Mouse (Mus musculus) cerebellum, adult 9-11 months (tissue): ENCODE data around the gene Nudt4.

Experiments used
- DNase-seq: peaks from one replicate; pipeline ENCODE4 v3.0.0; 2022

Nudt4 gene

DNA sequence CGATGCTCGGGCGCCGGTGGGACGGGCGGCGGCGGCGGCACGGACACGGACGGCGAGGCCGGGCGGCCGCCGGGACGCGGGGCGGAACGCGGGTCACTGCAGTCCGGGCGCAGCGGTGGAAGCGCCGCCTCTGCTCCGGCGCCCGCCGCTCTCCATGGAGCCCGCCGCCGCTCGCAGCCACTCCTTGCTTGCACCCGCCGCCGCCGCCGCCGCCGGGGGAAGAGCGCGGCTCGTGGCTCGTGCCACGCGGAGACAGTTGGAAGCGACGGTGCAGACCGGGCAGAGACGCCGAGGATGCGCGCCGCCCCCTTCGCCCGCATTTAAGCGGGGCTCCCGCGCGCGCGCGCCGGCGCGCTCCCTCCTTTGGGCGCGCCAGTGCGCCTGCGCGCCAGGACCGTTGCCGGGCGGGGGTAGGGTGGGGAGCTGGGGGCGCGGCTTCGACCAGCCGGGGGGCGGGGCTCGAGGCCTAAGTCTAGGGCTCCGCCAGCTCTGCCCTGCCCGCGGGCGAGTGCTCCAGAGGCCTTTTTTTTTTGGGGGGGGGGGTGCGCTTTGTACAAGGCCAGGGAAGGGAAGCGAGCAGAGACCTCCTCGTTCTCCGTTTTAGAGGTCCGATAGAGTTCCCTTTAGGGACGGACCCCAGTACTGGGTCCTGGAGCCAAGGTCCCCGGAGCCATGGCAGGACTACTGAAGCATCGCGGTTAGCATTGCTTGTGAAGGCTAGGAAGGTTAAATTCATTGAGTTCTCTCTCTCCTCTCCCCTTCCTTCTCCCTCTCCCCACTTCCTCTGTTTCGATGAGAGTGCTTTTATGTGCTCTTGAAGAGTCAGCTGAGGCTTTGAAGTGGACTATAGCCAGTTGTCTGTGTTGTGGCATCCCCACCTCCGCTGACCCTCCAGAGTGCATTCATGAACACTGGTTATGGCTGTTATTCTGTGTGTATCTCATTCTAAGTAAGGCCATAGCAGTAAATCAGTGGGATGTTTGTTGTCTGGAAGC lies at the start of gene Nudt4:
TSS of gene Nudt4 (minus strand) at position 296 of the 995 bp plus-strand sequence.
- DNase-seq, result peak; percentile 86

DNA sequence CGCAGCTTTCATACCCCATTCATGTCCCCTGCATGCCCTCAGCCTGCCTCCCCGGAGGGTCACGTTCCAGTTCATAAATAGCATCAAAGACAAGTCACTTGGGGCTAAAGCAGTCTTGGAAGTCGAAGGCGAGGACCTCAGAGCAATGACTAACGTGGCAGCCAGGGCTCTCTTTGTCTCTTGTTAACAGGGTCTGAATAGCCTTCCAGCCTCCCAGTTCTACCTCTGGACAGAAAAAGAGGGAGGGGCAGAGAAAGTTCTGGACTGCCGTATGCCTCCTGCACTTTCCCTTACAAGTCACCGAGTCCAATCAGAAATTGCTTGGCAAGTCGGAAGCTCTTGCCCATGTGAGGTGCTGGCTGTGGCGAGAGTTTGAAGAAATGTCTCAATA lies 47.4 kb upstream of the Nudt4 start:
- DNase-seq, result no peak

DNA sequence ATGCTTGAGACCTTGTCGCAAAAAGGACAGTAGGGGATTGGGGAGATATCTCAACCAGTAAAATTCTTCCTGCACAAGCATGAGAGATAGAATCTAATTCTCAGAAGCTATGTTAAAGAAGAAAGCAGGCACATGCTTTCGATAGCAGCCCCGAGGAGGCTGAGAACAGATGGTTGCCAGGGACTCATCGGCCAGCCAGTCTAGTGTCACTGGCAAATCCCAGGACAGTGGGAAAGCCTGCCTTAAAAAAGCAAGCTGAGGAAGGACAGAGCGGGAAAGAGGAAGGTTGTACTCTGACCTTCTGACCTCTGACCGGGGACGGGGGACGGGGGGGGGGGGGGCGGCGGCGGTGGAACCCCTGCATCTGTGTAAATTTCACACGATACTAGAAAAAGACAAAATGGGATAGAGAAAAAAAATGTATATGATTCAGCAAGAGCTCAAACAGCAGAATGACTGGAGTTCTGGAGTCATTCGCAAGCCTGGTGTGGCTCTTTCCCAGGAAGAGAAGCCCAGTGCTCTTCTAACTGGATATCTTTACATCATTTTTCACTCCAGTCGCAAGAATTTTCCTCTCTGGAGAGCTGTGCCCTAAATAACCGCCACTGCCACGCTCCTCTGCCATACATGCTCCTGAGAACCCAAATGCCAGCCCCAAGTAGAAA lies 46.9 kb upstream of the Nudt4 start:
- DNase-seq, result no peak

DNA sequence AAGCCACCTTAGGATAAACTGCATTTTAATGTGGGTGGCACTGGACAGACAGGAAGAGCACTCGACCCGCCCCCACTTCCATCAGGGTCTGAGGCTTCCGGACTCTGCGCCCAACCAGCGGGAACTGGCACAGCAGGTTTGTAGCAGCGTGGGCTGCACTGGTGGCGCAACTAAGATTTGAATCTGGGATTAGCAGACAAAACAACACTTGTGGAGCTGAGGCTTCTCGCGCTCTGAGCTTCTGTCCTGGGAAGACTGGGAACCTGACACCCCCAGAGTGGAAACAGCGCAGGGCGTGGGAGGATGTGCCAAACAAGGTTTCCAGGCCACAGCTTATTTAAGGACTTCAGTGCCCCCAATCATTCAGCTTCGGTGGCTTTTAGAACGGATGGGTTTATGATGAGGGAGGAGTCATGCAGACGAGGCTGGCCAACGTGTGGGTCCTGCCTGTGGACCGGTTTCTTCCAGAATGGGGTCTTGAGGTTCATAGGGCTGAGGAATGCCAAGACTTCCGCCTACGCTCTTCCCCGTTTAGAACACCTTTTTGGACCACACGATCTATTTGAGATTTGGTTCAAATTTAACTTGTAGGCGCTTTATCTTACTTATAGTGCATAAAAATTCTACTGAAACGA lies 41.1 kb upstream of the Nudt4 start:
- DNase-seq, result no peak

DNA sequence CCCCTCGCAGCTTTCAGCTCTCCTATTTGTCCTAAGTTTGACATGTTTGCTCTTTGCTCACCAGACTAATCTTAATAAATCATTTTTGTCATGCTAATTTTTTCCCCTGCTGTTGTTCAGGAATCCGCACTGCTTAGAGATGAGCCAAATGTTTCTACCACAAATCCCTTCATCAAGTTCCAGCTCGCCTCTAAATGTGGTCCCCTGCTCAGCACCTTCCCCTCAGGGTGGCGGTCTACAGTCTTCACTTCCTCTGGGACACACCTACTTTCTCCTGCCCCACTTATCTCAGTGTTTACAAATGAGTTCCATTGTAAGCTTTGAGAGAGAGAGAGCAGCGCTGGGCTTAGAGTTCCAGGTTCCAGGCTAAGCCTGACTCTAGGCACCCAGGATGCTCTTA lies 36.6 kb upstream of the Nudt4 start:
- no peak for DNase-seq

DNA sequence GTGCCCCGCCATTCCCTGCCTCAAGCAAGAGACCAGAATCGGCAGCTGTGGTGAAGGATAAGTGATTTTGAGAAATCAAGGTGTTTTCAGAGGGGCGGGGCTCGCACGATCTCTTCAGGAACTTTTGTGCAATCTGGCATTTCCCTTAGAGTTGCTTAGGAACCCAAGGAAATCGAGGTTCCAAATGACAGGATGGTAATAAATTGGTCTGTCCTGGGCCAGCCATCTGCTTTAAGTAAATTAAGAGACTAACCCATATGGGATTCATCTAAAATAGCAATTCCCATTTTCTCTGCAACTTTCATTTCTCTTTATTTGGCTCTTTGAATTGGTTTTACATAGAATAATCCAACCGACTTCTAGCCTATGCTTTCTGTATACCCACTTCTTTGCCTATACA lies 35.8 kb upstream of the Nudt4 start:
- DNase-seq, result no peak

DNA sequence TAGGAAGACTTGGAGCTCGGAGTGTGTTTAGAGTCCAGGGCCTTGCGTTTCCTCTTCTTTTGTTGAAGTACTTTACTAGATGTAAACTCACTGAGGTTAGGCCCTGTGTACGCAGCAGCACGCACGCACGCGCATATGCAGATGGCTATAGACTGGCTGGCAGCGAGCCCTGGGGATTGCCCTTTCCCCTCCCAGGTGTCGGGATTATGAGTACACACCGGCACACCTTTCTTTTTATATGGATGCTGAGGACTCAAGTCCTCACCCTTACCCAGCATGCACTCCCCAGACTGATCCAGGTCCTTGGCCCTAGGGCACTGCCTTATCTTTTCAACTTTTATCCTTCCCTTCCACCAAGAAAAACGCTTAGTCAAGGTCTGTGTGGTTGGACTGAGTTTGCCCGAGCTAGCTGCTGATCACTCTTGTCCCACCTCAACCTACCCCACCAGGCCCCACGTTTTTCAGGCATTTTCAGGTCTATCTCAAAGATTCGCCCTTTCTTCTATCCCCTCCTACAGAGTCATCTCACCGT lies 34.2 kb upstream of the Nudt4 start:
- no peak for DNase-seq

DNA sequence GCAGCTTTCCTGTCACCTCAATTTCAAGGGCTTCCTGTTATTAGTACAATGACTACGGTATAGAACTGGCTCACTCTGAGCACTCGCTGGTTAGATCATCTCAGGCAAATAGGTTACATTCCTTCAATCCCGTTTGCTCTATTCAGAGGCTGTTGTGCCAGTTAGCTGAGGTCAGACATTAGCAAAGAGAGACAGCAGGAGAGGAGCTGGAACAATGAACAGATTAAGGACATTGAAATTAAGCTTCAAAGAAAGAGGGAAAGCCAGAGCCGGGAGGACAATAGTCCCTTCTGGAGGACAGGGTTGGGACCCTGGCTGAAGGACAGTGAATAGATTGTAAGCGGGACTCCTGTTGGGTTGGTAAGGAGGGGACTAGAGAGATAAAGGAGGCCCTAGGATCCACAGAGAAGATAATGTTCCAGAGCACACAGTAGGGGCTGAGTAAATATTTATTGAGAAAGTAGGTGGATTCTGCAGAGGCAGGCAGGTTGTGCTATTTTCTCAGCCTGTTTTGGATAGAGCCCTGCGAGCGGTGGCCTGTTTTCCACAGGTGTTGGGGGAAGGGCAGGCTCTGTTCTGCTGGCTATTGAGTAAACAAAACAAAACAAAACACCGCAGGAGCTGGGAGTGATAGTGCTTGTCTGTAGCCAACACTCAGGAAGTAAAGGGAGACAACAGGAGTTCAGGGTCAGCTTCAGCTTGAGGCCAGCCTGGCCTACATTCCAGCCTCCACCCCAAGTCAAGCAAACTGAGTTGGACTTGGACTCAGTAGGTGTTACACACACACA lies 32.1 kb upstream of the Nudt4 start:
- no peak for DNase-seq

DNA sequence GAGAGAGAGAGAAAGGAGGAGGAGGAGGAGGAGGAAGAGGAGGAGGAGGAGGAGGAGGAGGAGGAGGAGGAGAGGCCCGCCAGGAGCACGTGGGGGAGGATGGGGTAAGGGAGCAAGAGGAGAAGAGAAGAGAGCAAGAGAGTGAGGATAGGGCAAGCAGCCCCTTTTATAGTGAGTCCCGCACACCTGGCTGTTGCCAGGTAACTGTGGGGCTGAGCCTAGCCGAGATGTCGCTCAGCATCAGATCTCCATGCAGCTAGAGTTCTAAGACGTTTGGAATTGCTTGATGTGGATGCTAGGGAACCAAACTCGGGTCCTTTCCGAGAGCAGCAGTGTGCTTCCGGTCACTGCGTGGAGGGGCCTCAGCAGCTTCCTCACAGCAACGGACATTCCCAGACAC lies 30.5 kb upstream of the Nudt4 start:
- DNase-seq, result no peak

DNA sequence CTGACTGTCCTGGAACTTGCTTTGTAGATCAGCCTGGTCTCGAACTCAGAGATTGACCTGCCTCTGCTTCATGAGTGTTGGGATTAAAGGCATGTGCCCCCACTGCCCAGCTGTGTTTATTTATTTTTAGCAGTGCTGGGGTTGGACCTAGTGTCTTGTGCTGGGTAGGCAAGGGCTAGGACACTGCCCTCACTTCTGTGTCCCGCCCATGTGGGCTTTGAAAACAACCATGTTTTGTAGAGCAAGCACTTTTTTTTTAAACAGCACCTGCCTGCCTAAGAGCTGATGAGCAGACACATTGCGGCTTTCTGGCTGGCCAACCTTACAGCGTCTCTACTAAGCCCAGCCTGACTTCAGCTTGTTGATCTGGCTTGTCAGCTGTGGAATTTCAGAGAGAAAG lies 27.3 kb upstream of the Nudt4 start:
- no peak for DNase-seq

DNA sequence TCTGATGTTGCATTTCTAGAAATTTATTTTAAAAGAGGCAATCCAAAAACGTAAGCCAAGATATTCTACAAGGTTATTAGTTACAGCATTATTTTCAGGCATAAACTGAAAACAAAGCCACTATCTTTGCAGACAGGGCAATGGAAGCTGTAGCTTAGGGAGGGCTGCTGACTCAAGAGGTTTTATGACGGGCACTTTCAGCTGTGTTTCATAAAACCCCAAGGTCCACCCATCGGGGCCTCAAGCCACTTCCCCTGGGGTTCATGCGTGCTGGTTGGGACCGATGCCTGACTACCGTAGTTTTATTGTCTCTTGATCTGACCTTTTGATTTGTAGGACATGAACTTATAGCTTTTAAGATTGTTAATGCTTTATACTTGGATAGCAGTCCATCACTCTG lies 26.2 kb upstream of the Nudt4 start:
- no peak for DNase-seq

DNA sequence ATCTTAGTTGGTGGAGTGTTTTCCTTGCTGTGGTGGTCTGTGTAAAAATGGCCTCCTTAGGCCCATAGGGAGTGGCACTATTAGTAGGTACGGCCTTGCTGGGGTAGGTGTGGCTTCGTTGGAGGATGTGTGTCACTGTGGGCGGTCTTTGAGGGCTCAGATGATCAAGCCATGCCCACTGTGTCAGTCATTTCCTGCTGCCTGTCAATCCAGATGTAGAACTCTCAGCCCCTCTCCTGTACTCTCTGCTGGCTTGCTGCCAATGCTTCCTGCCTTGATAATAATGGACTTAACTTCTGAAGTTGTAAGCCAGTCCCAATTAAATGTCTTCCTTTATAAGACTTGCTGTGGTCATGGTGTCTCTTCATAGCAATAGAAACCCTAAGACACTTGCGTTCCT lies 25.2 kb upstream of the Nudt4 start:
- no peak for DNase-seq

DNA sequence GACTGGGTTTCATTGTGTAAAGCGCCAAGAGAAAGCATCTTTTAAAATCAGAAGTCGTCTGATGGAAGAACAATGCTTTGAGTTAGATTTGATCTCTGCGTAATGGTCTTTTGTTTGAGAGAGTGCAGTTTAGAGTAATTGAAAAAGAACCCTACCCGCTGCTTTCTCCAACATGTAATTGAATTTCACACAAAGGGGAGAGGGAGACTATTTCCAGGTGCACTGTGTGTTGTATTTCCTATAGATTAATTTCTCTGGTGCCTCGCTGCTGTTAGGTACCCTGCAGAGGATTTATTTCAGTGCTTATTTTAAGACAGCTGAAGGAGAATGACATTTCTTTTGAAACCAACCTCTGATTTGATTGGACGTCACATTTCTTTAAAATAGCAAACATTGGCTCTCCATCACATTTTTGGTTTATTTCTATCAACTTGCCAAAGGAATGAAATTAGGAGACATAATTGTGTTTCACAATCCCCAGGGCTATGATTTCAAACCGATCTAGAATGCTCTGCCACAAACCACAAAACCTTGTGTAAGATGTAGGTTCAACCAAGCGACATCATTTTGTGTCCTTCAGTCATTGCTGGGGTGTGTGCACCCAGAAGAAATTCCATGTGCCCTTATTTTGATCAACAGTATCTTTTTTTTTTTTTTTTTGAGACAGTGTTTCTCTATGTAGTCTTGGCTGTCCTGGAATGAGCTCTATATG lies 23.7 kb upstream of the Nudt4 start:
- DNase-seq, result no peak

DNA sequence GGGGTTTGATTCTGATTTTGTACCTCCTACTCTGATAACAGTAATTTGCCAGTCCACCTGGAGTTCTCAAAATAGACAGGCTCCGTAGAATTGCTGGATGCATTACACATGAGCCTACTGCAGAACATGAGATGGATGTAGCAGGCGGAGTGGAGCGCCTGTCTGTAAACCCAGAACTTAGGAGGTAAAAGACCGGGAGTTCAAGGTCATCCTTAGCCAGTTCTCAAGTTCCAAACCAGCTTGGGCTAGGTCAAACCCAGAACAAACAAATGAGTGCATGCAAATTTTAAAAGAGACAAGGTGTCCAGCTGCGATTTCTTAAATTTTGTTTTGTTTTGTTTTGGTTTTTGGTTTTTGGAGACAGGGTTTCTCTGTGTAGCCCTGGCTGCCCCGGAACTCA lies 21.6 kb upstream of the Nudt4 start:
- DNase-seq, result no peak

DNA sequence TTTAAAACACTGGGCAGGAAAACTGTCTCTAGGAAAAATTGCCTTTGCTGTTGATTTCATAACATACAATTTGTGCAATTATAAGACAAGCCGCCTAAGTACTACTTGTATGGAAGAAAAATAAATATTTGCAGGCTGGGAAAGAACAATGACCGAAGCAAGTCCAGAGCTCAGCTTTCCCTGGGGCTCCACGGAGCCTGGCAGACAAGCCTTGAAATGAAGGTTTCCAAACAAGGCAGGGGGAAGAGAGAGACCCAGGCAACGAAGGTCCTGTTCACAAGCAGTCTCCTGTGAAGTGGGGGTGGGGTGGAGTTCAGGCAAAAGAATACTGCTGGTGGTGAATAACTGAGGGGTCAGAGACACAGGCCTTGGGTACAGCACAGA lies 13.6 kb upstream of the Nudt4 start:
- no peak for DNase-seq

DNA sequence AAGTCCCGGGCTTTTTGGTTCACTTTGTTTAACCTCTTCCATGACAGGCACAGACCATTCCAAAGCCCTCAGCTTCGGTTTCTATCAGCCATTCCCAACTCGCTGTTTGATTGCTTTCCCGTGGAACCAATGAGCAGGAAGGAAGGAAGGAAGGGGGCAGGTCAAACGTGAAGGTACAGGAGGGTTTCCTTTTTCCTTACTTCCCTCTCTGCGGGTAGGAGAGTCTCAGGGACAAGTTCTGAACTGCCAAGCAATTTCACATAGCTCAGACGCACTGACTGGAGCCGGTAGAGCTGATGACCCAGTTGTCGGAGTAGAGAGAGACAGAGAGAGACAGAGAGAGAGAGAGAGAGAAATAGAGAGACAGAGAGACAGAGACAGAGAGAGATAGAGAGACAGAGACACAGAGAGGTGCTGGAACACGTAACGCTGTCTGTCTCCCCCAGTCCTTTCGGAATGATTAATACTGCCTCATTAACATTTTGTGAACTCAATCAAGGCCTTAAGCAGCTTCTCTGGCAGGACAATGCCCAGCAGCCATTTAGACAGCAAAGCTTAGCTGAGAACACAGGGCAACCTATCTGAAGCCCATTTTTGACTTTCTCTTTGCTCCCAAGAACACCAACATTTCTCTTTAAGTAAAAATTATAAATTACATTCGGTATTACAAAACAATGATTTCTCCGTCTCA lies 13.1 kb upstream of the Nudt4 start:
- no peak for DNase-seq

DNA sequence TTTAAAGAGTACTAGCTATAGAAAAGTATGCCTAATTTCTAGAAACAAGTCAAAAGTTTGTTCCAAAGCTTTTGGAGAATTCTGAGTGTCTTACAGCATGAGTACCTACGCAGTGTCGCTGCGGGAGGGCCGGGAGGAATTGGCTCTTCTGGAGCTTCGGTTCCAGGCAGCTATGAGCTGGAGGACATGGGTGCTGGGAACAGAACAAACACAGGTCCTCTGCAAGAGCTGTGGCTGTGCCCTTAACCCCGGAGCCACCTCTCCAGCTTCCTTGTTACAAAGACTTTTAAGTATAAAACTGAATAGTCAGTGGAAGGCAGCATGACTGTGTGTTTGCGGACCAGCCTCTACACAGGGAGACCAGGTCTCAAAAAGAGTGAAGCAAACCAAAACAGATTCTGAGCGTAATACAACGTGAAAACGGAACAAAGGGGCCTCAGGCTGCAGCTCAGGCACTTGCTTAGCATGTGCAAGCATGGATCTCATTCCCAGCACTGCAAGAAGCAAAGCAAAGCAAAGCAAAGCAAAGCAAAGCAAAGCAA lies 12.0 kb upstream of the Nudt4 start:
- no peak for DNase-seq

DNA sequence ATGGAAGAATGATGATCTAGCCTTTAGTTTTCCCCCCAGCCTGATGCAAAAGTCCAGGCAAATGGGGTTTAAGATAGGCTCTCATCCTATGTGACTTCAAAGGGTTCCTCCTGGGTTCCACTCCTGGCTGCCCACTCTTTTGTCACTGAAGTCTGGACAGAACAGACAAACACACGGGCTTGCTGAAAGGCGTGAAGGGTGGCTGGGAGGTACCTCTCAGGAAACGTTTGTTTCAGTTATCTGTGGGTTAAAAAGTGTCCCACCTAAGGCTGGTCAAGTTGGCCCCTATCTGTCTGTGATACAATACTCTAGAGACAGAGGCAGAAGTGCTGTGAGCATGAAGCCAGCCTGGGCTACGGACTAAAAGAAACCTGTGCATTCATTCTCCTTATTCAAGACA lies 11.0 kb upstream of the Nudt4 start:
- DNase-seq, result no peak

DNA sequence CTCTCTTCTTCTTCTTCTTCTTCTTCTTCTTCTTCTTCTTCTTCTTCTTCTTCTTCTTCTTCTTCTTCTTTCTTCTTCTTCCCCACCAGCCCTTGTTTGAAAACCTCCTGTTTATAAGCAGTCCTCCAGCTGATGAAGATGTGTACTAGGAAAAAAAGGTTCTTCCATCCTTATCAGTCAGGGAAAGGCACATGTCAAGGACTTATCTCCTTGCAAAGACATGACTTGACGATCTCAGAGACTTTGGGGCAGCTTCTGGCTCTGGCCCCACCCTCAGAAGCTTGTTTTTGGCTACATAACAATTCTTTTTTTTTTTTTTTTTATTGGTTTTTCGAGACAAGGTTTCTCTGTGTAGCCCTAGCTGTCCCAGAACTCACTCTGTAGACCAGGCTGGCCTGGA lies 5.5 kb upstream of the Nudt4 start:
- DNase-seq, result no peak

DNA sequence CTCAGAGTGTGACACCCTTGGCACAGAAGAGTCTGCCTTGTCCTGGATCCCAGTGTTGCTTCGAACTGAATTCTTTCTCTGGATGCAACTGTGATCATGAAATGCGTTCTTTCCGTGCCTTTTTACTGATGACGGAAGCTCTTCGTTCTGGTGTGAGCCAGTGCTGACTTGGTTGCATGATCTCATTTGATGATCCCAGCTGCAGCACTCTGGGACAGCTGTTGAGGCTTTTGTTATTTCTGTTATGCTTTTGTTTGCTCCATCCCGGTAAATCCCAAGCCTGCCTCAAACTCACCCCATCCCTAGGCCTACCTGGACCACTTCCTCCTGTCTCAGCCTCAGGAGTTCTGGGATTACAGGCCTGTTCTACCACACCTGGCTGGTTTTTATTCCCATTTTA lies 4.1 kb upstream of the Nudt4 start:
- no peak for DNase-seq

DNA sequence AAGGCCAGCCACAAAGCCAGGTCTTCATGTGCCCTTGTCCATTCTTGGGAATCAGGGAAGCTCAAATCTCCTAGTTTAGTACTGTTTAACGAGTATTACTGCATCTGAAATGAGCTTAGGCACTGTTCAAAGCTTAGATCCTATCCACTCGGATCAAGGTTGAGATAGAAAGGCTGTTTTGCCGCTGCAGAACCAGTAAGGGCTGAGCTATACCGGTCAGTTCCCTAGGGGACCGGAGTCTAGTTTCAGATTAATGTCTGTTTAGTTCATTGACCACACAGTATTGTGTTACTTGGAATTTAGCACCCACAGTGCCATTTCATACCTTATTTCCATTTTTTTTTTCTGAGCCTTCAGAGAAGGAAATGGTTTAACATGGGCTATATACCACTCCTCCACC lies 3.6 kb upstream of the Nudt4 start:
- DNase-seq, result no peak
